In the genomic region with DNA sequence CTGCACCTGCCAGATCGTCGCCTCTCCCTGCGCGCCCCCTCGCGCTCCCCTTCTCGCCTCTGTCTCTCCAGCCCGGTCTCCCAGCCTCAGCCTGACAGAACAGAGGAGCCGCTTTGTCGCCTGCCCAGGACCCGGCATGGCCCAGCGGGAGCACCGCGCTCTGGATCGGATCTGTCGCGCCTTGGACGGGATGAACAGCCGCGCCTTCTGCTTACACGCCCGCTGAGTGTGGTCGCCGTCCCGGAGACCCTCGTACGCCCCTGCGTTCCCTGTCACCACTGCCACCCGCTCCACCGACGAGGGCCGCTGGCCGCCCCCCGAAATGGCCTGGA, we compare ENCODE assay signal across 8 mouse cellular contexts. TPM values are rescaled to one million over a fixed set of nuclear protein-coding genes. Genes with fewer than 3 reads are reported as not detected.
DNase-seq lines count a peak whose midpoint lies in the region; ATAC-seq and TF ChIP-seq lines count a peak whose summit lies in the region.

No protein-coding gene starts in this region.

- H3K4me1 ChIP-seq in embryonic facial prominence, embryonic 14.5 days (ENCODE audit: control insufficient read depth, insufficient read depth, low read length) = peaks cover 24% of the 10 kb centered on the region
- H3K4me1 ChIP-seq in hindbrain, postnatal 0 days (ENCODE audit: insufficient read depth, low read length) = peaks cover 27% of the 10 kb centered on the region
- H3K4me1 ChIP-seq in midbrain, embryonic 16.5 days (ENCODE audit: control insufficient read depth, insufficient read depth, low read length) = peaks cover 40% of the 10 kb centered on the region

- H3K9ac ChIP-seq in embryonic facial prominence, embryonic 14.5 days (ENCODE audit: low read depth, low read length) = peak overlapping the region; percentile 84
- peak overlapping the region; percentile 76 for H3K9ac ChIP-seq in hindbrain, postnatal 0 days (replicated peaks; ENCODE audit: low read length)
- H3K9ac ChIP-seq in midbrain, embryonic 16.5 days (ENCODE audit: low read depth, low read length) = peak overlapping the region; percentile 85

- no peak for DNase-seq in left cerebral cortex, adult 2 months (ENCODE audit: extremely low spot score in 1 of 2, low spot score in 2 of 2)
- DNase-seq in left cerebral cortex, postnatal 36 days (ENCODE audit: low spot score in 2 of 2) = no peak
- DNase-seq in embryonic facial prominence, embryonic 14.5 days (ENCODE audit: low spot score) = no peak
- no peak for DNase-seq in hindbrain, postnatal 0 days (ENCODE audit: low spot score)
- no peak for DNase-seq in embryo, embryonic 10.5 days (ENCODE audit: low spot score)
- DNase-seq in right cerebral cortex, postnatal 25 days = no peak
- no peak for DNase-seq in gastrocnemius, postnatal 10 days

- WGBS in embryonic facial prominence, embryonic 14.5 days = 0% methylated on average over 21 of the region's 34 CpGs
- under 1% methylated on average over 26 of the region's 34 CpGs for WGBS in hindbrain, postnatal 0 days
- under 1% methylated on average over 34 of the region's 34 CpGs for WGBS in midbrain, embryonic 16.5 days

- no peaks in the 10 kb centered on the region for H3K36me3 ChIP-seq in embryonic facial prominence, embryonic 14.5 days (ENCODE audit: control insufficient read depth, insufficient read depth, low read length)
- 0 out of 2 replicates have a peak, but pooled peaks cover 3% of the 10 kb centered on the region for H3K36me3 ChIP-seq in hindbrain, postnatal 0 days (ENCODE audit: insufficient read depth, low read length)
- peaks cover 2% of the 10 kb centered on the region for H3K36me3 ChIP-seq in midbrain, embryonic 16.5 days (ENCODE audit: control insufficient read depth, insufficient read depth, low read length)

- peak overlapping the region; percentile 64 for H3K27ac ChIP-seq in left cerebral cortex, adult 2 months
- peak overlapping the region; percentile 82; the same call in 1 of the 2 replicates for H3K27ac ChIP-seq in embryonic facial prominence, embryonic 14.5 days (replicated peaks; ENCODE audit: low read depth, low read length)
- peak overlapping the region; percentile 97 for H3K27ac ChIP-seq in hindbrain, postnatal 0 days
- H3K27ac ChIP-seq in midbrain, embryonic 16.5 days (ENCODE audit: low read length) = peak overlapping the region; percentile 94

- peak overlapping the region; percentile 92 for H3K4me2 ChIP-seq in embryonic facial prominence, embryonic 14.5 days (ENCODE audit: low read depth, low read length)
- peak overlapping the region; percentile 92 for H3K4me2 ChIP-seq in hindbrain, postnatal 0 days (ENCODE audit: low read depth, low read length)
- peak overlapping the region; percentile 84 for H3K4me2 ChIP-seq in midbrain, embryonic 16.5 days (ENCODE audit: low read length)

- no peak for TF ChIP-seq CTCF in left cerebral cortex, adult 2 months (IDR thresholded peaks at IDR 0.05)
- TF ChIP-seq CTCF in hindbrain, postnatal 0 days (IDR thresholded peaks at IDR 0.05; ENCODE audit: low read depth) = no peak

- intact Hi-C loops in left cerebral cortex, adult 2 months (cut with DNase I) = no loop called here
- intact Hi-C loops in left cerebral cortex, postnatal 36 days (cut with DNase I) = loop anchor here (5.0 kb wide), 1 partner anchor 42 kb away; no protein-coding TSS in a partner anchor

- ATAC-seq in embryonic facial prominence, embryonic 14.5 days (ENCODE audit: low read depth) = no peak
- ATAC-seq in hindbrain, postnatal 0 days = no peak
- no peak for ATAC-seq in midbrain, embryonic 16.5 days

- peaks cover 42% of the 10 kb centered on the region for H3K27me3 ChIP-seq in embryonic facial prominence, embryonic 14.5 days (replicated peaks; ENCODE audit: control insufficient read depth, insufficient read depth, low read length)
- H3K27me3 ChIP-seq in hindbrain, postnatal 0 days (ENCODE audit: insufficient read depth, low read length) = no peaks in the 10 kb centered on the region
- no peaks in the 10 kb centered on the region for H3K27me3 ChIP-seq in midbrain, embryonic 16.5 days (ENCODE audit: control insufficient read depth, insufficient read depth, low read depth, low read length)

- peak overlapping the region; percentile 86 for H3K4me3 ChIP-seq in left cerebral cortex, adult 2 months
- H3K4me3 ChIP-seq in embryonic facial prominence, embryonic 14.5 days (ENCODE audit: low read depth, low read length) = peak overlapping the region; percentile 72
- peak overlapping the region; percentile 58 for H3K4me3 ChIP-seq in hindbrain, postnatal 0 days (ENCODE audit: low read length)
- H3K4me3 ChIP-seq in midbrain, embryonic 16.5 days (ENCODE audit: low read depth, low read length) = peak overlapping the region; percentile 63

- no peaks in the 10 kb centered on the region for H3K9me3 ChIP-seq in embryonic facial prominence, embryonic 14.5 days (ENCODE audit: control insufficient read depth, low read length)
- no peaks in the 10 kb centered on the region for H3K9me3 ChIP-seq in hindbrain, postnatal 0 days (ENCODE audit: low read length)
- H3K9me3 ChIP-seq in midbrain, embryonic 16.5 days (replicated peaks; ENCODE audit: control insufficient read depth, low read length, poor library complexity, severe bottlenecking) = no peaks in the 10 kb centered on the region

RNA-seq across cellular contexts. Expression of a gene that starts 0.8 kb away (rescaled TPM):
- total RNA-seq in left cerebral cortex, adult 2 months (2021) = 10 to 100 TPM; 33.2 to 37.4 TPM
- total RNA-seq in left cerebral cortex, postnatal 36 days (2021) = 10 to 100 TPM; 35.3 to 42.8 TPM
- 13.0 and 16.7 TPM in 2 replicates for polyA plus RNA-seq in embryonic facial prominence, embryonic 14.5 days (2014; fragmentation: Nextera tagmentation; extraction: Ambion mirVana)
- total RNA-seq in hindbrain, postnatal 0 days (2014; rRNA removed) = 96.4 and 99.4 TPM in 2 replicates
- 52.5 and 53.9 TPM in 2 replicates for polyA plus RNA-seq in hindbrain, postnatal 0 days (2015; fragmentation: Nextera tagmentation; extraction: Ambion mirVana)
- polyA plus RNA-seq in midbrain, embryonic 16.5 days (2015; fragmentation: Nextera tagmentation; extraction: Ambion mirVana) = 41.9 and 44.7 TPM in 2 replicates
- total RNA-seq in gastrocnemius, postnatal 10 days (2021) = 10 to 100 TPM; 29.2 to 41.6 TPM
